23 mouse cellular contexts compared by ENCODE assay signal in genomic region chrX:99280543-99280942, GRCm38 (mm10).
A peak's percentile ranks its signal among the peaks of the same experiment; 100 is the strongest.
DNase-seq lines count a peak whose midpoint lies in the region; ATAC-seq lines count a peak whose summit lies in the region.
"Had no signal": no experiment of that assay in that cellular context is flagged by ENCODE, and none has a peak within 500 bp of the region (broad histone marks: within the 10 kb centered on the region; RNA-seq: fewer than 3 reads in every experiment).

No protein-coding gene starts in this region.

- 48% methylated on average over 5 of the region's 5 CpGs for WGBS in kidney, embryonic 14.5 days
- WGBS in neural tube, embryonic 15.5 days = 46% methylated on average over 5 of the region's 5 CpGs

- ATAC-seq in kidney, embryonic 14.5 days (ENCODE audit: low FRiP score, low TSS enrichment) = peak; percentile 61
- ATAC-seq in neural tube, embryonic 15.5 days (ENCODE audit: low FRiP score) = no peak
- ATAC-seq: forebrain, embryonic 15.5 days; intestine, embryonic 16.5 days; liver, embryonic 12.5 days; liver, postnatal 0 days had no signal

- H3K36me3 ChIP-seq in kidney, embryonic 14.5 days (ENCODE audit: control insufficient read depth, insufficient read depth, low read length) = no peaks in the 10 kb centered on the region
- H3K36me3 ChIP-seq in neural tube, embryonic 15.5 days = no peaks in the 10 kb centered on the region
- H3K36me3 ChIP-seq: embryonic facial prominence, embryonic 12.5 days; forebrain, embryonic 15.5 days; hindbrain, embryonic 13.5 days; liver, embryonic 12.5 days had no signal

- H3K27ac ChIP-seq in kidney, embryonic 14.5 days (ENCODE audit: low read depth, low read length) = no peak overlapping the region
- H3K27ac ChIP-seq in neural tube, embryonic 15.5 days (replicated peaks) = no peak overlapping the region
- H3K27ac ChIP-seq: embryonic facial prominence, embryonic 12.5 days; forebrain, embryonic 15.5 days; hindbrain, embryonic 13.5 days; liver, embryonic 12.5 days had no signal

- no peaks in the 10 kb centered on the region for H3K9me3 ChIP-seq in kidney, embryonic 14.5 days (ENCODE audit: control insufficient read depth, low read length)
- no peaks in the 10 kb centered on the region for H3K9me3 ChIP-seq in neural tube, embryonic 15.5 days (replicated peaks)
- H3K9me3 ChIP-seq: embryonic facial prominence, embryonic 12.5 days; forebrain, embryonic 15.5 days; hindbrain, embryonic 13.5 days; liver, embryonic 12.5 days had no signal

- no peak overlapping the region for H3K4me2 ChIP-seq in kidney, embryonic 14.5 days (replicated peaks; ENCODE audit: low read depth, low read length)
- H3K4me2 ChIP-seq in neural tube, embryonic 15.5 days = no peak overlapping the region
- H3K4me2 ChIP-seq: embryonic facial prominence, embryonic 12.5 days; forebrain, embryonic 15.5 days; hindbrain, embryonic 13.5 days; liver, embryonic 12.5 days had no signal

- H3K4me3 ChIP-seq in kidney, embryonic 14.5 days (ENCODE audit: low read length) = no peak overlapping the region
- H3K4me3 ChIP-seq in neural tube, embryonic 15.5 days (replicated peaks) = no peak overlapping the region
- H3K4me3 ChIP-seq: embryonic facial prominence, embryonic 12.5 days; forebrain, embryonic 15.5 days; hindbrain, embryonic 13.5 days; liver, embryonic 12.5 days had no signal

- no peak overlapping the region for H3K9ac ChIP-seq in kidney, embryonic 14.5 days (ENCODE audit: low read depth, low read length)
- no peak overlapping the region for H3K9ac ChIP-seq in neural tube, embryonic 15.5 days (replicated peaks)
- H3K9ac ChIP-seq: embryonic facial prominence, embryonic 12.5 days; forebrain, embryonic 15.5 days; hindbrain, embryonic 13.5 days; liver, embryonic 12.5 days; liver, postnatal 0 days had no signal

- no peak for DNase-seq in kidney, postnatal 36 days
- DNase-seq in neural tube, embryonic 10.5 days (ENCODE audit: extremely low spot score, low spot score) = peak; percentile 30
- peak; percentile 29 for DNase-seq in embryo, embryonic 10.5 days (ENCODE audit: low spot score)
- no peak for DNase-seq in left cerebral cortex, adult 18-20 months (ENCODE audit: low spot score in 2 of 2)
- no peak for DNase-seq in cerebellum, adult 9-10 months
- DNase-seq: adrenal gland, postnatal 25 days; B cell, adult 2 months; cerebellum, adult 11-12 months; cerebellum, postnatal 10 days; kidney, postnatal 14 days; liver, postnatal 0 days; lung, postnatal 36 days; midbrain, embryonic 14.5 days; right cerebral cortex, adult 18-20 months; spleen, adult 18-20 months; thymus, postnatal 4 days had no signal

- H3K4me1 ChIP-seq in kidney, embryonic 14.5 days (ENCODE audit: control insufficient read depth, insufficient read depth, low read length) = peaks cover 17% of the 10 kb centered on the region
- H3K4me1 ChIP-seq in neural tube, embryonic 15.5 days = no peaks in the 10 kb centered on the region
- H3K4me1 ChIP-seq: liver, embryonic 12.5 days had no signal

- no peaks in the 10 kb centered on the region for H3K27me3 ChIP-seq in kidney, embryonic 14.5 days (ENCODE audit: control insufficient read depth, insufficient read depth, low read length)
- peaks cover 37% of the 10 kb centered on the region for H3K27me3 ChIP-seq in neural tube, embryonic 15.5 days (replicated peaks)
- H3K27me3 ChIP-seq: forebrain, embryonic 15.5 days had no signal

Comparison
In these comparisons a context has a peak if more than half of its experiments do, and no peak if none do; other contexts are left out.
1. DNase-seq: peak in neural tube, embryonic 10.5 days (single experiment) and embryo, embryonic 10.5 days (single experiment); none in kidney, postnatal 36 days (0 of 2), left cerebral cortex, adult 18-20 months (0 of 2) and cerebellum, adult 9-10 months (single experiment).